Mouse (Mus musculus) spleen, embryonic (tissue): ENCODE measurements around the gene Gm9821.

Experiments
- CTCF ChIA-PET: fragments of 350-600 bp; sonication (Branson Sonifier 250); formaldehyde crosslinking; loops from one replicate; lab custom pipeline; 2022; lab: Charles Lee

Gm9821 gene

DNA sequence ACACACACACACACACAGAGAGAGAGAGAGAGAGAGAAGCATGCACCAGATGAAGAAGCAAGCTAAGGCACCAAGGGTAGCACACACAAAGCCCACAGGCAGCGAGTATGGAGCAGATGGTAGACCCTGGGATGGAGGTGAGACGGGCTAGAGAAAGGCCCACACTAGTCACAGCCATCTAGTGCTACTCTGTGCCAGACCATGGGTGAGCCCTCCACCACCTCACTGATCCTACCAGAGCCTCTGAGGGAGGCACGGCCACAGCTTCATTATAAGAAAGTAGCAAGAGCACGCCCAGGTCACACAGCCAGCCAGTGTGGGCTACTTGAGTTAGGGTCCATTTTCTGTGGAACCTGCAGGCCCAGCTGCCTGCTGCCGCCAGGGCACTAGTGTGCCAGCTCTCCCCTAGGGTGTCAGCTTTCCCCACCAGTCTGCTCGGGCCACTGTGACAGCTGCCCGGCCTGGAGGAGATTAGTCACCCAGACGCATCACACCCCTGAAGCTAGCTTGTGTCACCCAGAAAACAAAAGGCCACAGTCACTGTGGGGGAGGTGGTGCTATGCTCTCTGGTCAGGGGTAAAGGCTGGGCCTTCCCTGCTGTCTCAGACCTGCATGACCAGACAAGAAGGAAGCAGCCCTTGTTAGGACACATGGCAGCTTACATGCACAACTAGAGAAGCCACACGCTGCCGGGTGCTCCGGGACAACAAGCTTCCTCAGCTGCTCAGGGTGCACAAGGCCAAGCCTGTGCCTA lies 2.1 kb downstream of the Gm9821 start:
- CTCF ChIA-PET: interaction anchor here (0.7 to 0.9 kb wide), 2 partner anchors 13 to 17 kb away, joined by 4 to 12 read pairs; no protein-coding TSS in a partner anchor

- CTCF ChIA-PET: interaction anchor here (0.9 kb wide), 1 partner anchor 13 kb away, joined by 12 read pairs; no protein-coding TSS in a partner anchor
Measured at GRCm38 (mm10) chr2:91948151-91948509, 2.6 kb downstream of the Gm9821 start.

DNA sequence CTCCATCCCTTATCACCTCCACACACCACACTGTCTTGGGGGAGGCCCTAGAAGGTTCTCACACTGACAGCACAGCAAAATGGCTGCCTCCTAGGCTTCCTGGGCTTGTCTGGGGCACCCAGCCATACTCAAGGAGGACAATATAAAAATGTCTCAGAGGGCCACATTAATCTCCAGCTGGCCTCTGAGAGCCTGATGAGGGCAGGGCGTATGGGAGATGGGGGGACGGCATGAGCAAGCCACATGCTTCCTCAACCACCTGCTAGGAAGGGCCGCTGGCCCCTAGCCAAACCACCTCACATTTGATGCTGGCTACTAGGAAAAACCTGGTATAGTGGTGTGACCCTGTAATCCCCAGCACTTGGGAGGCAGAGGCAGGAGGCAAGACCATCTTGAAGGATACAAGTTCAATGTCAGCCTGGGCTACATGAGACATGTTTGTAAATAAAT lies 3.3 kb downstream of the Gm9821 start:
- CTCF ChIA-PET: no interaction called here

GRCm38 (mm10) chr2:91949411-91950274 lies 4.1 kb downstream of the Gm9821 start:
- CTCF ChIA-PET: interaction anchor here (0.5 kb wide), 1 partner anchor 17 kb away, joined by 5 read pairs; the partner anchor contains the start of gene Mdk

GRCm38 (mm10) chr2:91950275-91951085 lies 5.0 kb downstream of the Gm9821 start:
- CTCF ChIA-PET: no interaction called here

DNA sequence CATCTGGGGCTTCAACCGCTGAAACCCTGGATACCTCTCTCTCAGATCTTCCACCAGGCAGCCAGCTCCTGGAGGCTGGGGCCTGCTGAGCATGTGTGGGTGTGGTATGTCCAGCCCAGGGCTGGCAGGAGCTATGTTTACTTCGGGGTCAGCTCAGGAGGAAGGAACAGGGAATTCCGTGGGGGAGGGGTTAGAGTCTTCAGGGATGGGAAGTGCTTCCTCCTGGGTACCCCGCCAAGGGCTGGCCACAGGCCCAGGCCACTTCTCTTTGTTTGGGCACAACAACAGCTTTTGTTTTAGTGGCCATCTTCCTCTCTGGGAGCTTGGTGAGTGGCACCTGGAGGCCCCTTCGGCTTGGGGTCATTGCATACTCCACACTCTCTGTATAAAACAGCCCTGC lies 8.3 kb downstream of the Gm9821 start:
- CTCF ChIA-PET: interaction anchor here (1.5 kb wide), 1 partner anchor 10 kb away, joined by 4 read pairs; no protein-coding TSS in a partner anchor

GRCm38 (mm10) chr2:91955121-91955591 lies 9.7 kb downstream of the Gm9821 start:
- CTCF ChIA-PET: interaction anchor here (1.5 kb wide), 1 partner anchor 11 kb away, joined by 4 read pairs; no protein-coding TSS in a partner anchor

DNA sequence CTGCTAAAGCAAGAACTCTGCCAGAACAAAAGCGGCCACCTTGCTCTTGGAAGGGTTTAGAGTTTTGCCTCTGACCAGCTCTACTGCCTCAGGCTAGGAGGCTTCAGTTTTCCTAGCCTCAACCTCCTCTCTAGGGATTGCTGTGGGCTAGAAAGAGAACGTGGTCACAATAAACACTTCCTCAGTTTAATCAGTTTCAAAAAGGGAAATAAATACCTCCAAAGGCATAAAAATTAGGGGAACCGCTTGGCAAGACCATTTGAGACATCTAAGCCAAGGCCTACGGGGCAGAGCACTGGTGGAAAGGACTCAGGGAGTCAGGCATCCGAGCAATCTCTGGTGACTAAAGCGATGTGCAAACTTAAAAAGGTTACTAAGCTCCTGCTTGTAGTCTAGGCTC lies 10.4 kb downstream of the Gm9821 start:
- CTCF ChIA-PET: interaction anchor here (0.6 kb wide), 1 partner anchor 1120 kb away, joined by 3 read pairs; no protein-coding TSS in a partner anchor

DNA sequence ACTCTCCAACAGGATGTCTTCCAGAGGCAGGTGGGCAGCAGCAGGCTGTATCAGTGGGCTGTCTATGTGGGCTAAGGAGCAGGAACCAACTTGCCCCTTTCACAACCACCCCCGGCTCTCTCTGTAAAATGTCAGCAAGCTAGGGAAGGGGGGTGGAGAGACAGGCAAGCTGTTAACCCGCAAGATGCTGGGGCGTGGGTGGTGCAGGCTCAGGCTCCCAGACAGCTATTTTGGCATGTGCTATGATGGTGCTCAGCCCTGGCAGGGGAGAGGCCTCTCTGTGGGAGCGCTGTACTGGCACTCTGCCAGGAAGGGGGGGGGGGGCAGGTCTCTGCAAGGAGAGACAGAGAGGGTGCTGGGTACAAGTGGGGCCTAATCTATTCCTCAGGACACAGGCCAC lies 11.6 kb downstream of the Gm9821 start:
- CTCF ChIA-PET: no interaction called here

DNA sequence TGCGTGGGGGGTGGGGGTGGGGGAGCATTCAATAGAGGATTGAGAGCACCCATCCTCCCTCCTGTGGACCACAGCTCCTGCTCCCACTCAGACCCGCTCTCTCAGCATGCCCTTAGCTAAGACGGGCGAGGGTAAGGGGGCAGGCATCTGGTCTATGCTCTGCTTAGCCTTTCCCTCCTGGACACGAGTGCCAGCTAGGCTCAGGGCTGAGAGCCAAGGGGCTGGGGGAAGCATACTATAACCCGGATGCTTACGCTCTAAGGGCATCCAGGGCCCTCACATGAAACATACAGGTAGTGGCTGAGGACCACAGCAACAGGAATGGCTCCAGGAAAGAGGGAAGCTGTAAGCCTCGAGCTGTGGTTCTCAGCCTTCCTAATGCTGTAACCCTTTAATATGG lies 12.5 kb downstream of the Gm9821 start:
- CTCF ChIA-PET: interaction anchor here (0.7 kb wide), 1 partner anchor 30 kb away, joined by 3 read pairs; no protein-coding TSS in a partner anchor

GRCm38 (mm10) chr2:91958701-91959457 lies 13.4 kb downstream of the Gm9821 start:
- CTCF ChIA-PET: interaction anchor here (1.2 kb wide), 1 partner anchor 15 kb away, joined by 5 read pairs; no protein-coding TSS in a partner anchor

DNA sequence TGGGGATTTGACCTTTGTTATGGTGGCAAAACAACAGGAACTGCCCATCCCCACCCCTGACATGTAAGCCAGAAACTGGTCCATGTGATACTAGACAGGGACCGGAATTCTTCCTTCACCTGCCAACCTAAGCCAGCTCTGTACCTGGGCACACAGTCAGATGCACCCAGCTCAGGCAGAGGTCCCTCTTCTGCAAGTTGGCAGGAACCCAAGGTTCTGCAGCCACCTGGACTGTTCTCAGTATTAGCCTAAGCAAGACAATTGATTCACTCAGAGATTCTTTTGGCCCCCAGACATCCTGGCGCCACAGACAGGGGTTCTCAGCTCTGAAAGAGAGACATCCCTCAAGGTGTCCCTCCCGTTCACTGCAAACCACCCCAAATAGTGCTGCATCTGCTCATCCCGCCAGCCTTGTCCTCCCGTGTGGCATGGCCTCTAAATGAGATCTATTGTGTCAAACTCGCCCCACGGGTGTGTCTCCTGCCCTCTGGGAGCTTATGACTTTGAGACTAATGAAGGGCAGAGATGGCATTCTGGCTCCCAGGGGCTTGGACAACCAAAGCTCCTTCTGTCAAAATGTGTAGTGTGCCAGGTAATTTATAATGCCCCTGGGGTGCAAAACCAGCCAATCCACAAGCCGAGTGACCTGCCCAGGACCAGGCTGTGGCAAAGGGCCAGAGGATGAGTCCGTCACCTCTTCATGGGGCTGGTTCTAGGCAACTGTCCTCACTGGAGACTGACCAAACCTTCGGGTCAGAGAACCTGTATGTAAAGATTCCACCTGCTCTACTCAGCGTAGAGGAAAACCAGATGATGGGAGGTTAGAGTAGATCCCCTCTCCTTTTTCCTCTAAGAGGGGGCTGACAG lies 14.3 kb downstream of the Gm9821 start:
- CTCF ChIA-PET: interaction anchor here (0.6 to 1.2 kb wide), 2 partner anchors 16 to 33 kb away, joined by 5 read pairs; partner anchors contain the start of gene Chrm4

DNA sequence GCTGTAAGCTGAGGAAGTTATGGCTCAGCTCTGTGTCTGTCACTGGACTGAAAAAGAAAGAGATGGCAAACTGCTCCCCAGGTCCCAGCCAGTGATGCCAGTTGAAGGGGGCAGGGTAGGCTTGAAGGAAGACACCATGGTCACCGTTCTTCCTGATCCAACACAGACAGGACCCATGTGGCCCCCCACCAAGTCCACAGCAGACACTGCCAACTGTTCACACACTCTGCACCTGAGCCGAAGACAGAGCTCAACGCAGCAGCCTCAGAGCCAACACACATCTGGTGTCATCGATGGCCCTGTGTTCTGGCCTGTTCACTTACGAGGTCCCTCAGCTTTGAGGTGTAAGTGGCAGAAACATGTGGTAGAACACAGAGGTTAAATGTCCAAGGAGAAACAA lies 15.0 kb downstream of the Gm9821 start:
- CTCF ChIA-PET: interaction anchor here (0.6 to 0.7 kb wide), 2 partner anchors 13 to 34 kb away, joined by 5 to 12 read pairs; partner anchors contain the start of gene Chrm4

DNA sequence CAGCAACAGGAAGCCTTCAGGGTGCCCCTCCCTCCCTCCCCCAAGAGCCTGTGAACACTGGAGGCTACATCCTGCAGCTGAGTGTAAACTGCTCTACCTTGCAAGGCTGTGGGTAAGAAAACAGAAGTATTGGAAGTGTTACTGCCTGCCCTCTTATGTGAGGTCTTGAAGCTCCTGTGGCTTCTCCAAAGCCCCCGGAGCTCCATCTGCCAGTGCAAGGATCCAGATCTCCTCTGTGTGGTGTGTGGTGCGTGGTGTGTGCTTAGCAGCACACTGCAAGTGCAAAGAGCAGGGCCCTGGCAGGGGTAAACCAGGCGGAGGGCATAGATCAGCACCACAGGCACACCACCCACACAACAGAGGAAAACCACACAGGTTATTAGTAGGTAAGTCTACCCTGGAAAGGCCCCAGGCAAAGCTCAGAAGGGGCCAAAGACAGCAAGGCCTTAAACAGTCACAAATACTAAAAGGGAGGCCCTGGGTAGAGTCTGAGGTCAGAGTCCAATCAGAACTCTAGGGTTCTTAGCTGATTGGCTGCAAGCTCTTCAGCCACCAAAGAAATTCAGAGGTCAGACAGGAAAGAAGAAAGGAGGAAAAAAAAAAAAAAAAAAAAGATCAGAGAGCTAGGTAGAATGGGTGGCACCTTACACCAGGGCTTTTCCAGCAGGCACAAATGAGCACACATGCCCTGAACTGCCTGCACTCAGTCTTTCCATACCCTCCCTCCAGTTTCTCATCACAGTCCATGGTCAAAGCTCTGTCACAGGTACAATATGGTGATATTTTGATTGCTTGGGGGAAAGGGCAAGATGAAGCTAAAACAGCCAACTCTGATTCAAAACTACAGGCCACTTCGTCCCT lies 16.6 kb downstream of the Gm9821 start:
- CTCF ChIA-PET: interaction anchor here (0.5 to 0.7 kb wide), 5 partner anchors 11 to 472 kb away, joined by 3 to 15 read pairs (median 9); partner anchors contain the start of gene Cry2

DNA sequence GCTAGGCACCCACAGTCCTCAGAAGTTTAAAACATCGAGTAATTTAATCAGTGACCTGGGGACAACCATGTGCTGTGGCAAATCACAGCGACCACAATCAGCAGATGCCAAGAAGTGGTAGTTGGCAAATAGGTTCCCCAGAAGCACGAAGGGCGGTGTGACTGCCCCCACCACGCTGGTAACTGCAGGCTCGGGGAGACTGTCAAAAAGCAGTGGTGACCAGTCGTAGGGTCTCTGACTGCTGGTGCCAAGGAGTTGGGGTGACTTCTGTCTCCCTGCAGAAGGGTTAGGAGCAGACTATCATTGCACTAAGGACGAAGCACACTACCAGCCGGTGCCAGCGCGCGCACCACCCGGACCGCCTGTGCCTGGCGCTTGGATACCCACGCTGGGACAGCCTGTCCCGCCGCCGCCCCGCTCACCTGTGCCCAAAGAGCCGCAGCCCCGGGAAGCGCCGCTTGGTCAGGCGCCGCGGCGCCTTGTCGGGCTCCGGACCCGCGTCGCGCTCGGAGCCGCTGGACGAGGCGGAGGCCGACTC lies 17.4 kb downstream of the Gm9821 start:
- CTCF ChIA-PET: interaction anchor here (0.6 kb wide), 2 partner anchors 418 to 471 kb away, joined by 6 to 9 read pairs; partner anchors contain the start of gene Cry2

GRCm38 (mm10) chr2:91963443-91963932 lies 18.0 kb downstream of the Gm9821 start:
- CTCF ChIA-PET: interaction anchor here (0.6 kb wide), 2 partner anchors 418 to 994 kb away, joined by 6 to 16 read pairs; no protein-coding TSS in a partner anchor

- CTCF ChIA-PET: interaction anchor here (0.5 to 1.0 kb wide), 2 partner anchors 18 to 94 kb away, joined by 3 to 4 read pairs; no protein-coding TSS in a partner anchor
Measured at GRCm38 (mm10) chr2:91964610-91965204, 19.2 kb downstream of the Gm9821 start.
